Mouse (Mus musculus) limb, embryonic 12.5 days (tissue): ENCODE data around the gene Il4. TPM values are rescaled to one million over a fixed set of nuclear protein-coding genes. Genes with fewer than 3 reads are reported as not detected.
A peak's percentile ranks its signal among the peaks of the same experiment; 100 is the strongest.

Experiments
- ATAC-seq: fragments of 200-750 bp; cut with Nextera tagmentation; 2 replicates; pipeline ENCODE4 v1.8.0; 2017; ENCODE audit warnings: low read depth, moderate TSS enrichment; ENCODE audit not compliant: insufficient number of reproducible peaks, insufficient read depth, low FRiP score, low TSS enrichment
- H3K27ac ChIP-seq: fragments of 300-500 bp; sonication (generic); 2 replicates; pipeline ENCODE4 v1.5.1; 2016; ENCODE audit warnings: mild to moderate bottlenecking, moderate library complexity
- H3K27me3 ChIP-seq: fragments of 300-500 bp; sonication (generic); 2 replicates; pipeline ENCODE4 v1.6.1; 2016; ENCODE audit warnings: mild to moderate bottlenecking, moderate library complexity
- H3K36me3 ChIP-seq: fragments of 300-500 bp; sonication (generic); 2 replicates; pipeline ENCODE4 v1.6.1; 2016; ENCODE audit warnings: mild to moderate bottlenecking, moderate library complexity
- H3K4me1 ChIP-seq: fragments of 300-500 bp; sonication (generic); replicated peaks from 2 replicates; pipeline ENCODE4 v1.6.1; 2016
- H3K4me2 ChIP-seq: fragments of 300-500 bp; sonication (generic); 2 replicates; pipeline ENCODE4 v1.6.1; 2016; ENCODE audit warnings: mild to moderate bottlenecking, moderate library complexity
- H3K4me3 ChIP-seq: fragments of 300-500 bp; sonication (generic); replicated peaks from 2 replicates; pipeline ENCODE4 v1.5.1; 2016; ENCODE audit warnings: mild to moderate bottlenecking
- H3K9ac ChIP-seq: fragments of 300-500 bp; sonication (generic); replicated peaks from 2 replicates; pipeline ENCODE4 v1.6.1; 2016; ENCODE audit warnings: mild to moderate bottlenecking, moderate library complexity
- H3K9me3 ChIP-seq: fragments of 300-500 bp; sonication (generic); 2 replicates; pipeline ENCODE4 v1.6.1; 2016; ENCODE audit warnings: mild to moderate bottlenecking, moderate library complexity
- WGBS: fragments of 180-500 bp; shearing (Covaris S2); methylation state at CpG from one replicate; pipeline ENCODE4 v1.1.7; 2016; 5-methylcytosine and 5-hydroxymethylcytosine counted together
- polyA plus RNA-seq: library from polyadenylated mRNA; unstranded; fragments of >200 nt; fragmentation: Nextera tagmentation; extraction: Ambion mirVana; gene quantifications from 2 replicates; pipeline ENCODE4 v1.2.1, GENCODE M21; 2016

Il4 gene
- polyA plus RNA-seq, 1 experiment from 2014 or later, result 2.0 TPM

DNA sequence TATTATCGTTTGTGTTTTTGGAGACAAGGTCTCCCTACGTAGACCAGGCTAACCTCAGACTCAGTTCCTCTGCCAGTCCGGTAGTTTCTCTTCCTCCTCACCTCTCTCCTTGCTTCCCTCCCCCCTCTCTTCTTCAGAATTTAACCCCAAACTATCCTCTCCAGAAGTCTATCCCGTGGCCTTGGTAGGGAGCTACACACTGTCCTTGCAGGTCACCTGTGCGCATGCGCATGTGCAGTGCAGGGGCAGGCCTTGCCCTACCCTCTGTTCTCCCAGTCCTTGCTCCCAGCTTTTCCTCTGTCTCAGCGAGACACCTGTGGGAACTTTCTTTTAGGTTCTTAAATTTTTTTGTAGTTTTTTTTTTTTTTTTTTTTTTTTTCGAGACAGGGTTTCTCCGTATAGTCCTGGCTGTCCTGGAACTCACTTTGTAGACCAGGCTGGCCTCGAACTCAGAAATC lies 19.4 kb upstream of the Il4 start:
- Histone ChIP-seq H3K4me1 (peaks cover 23% of the 10 kb centered on the region), H3K27ac (peak overlapping the region; percentile 74), H3K27me3 (peaks cover 11% of the 10 kb centered on the region), H3K9ac (no peak overlapping the region), H3K9me3 (no peaks in the 10 kb centered on the region), H3K4me3 (no peak overlapping the region), H3K4me2 (peak overlapping the region; percentile 46; the same call in 1 of the 2 replicates), H3K36me3 (no peaks in the 10 kb centered on the region)
- WGBS, result 69% methylated on average over 10 of the region's 10 CpGs
- ATAC-seq, result no peak

DNA sequence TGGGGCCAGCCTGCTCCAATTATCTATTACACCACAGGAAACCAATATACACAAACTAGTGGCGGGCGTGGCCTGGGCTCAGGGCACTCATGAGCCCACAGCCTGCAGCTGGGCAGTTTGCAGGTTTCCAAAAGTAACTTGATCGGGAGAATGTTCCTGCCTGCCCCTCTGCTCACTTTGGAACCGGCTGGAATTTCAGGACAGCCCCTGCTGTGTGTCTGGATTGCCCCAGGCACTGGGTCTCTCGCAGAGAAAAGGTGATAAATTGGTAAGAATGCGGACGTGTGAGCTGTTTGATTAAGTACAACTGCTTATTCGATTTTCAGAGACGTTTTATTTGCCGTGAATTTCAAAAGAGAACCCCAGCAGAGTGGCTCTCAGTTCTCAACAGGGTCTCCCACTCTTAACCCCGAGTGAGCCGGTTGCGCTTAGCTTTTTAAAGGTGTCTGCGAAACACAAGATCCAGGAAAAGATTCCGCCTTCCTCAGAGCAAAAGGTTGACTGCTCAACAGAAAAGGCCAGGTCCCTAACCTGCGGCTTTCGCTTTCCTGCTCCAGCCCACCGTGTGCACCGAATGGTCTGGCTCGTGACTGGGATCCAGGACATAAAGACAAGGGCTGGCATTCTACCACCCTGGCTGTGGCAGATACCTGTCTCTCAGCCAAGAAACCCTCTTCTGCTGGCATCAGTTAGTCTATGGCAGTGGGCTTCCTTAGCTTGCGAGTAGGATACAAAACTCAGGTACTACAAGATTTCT lies 18.8 kb upstream of the Il4 start:
- H3K9me3 ChIP-seq, result no peaks in the 10 kb centered on the region
- peak overlapping the region; percentile 22 for H3K4me3 ChIP-seq
- H3K27me3 ChIP-seq, result peaks cover 11% of the 10 kb centered on the region
- no peaks in the 10 kb centered on the region for H3K36me3 ChIP-seq
- peaks cover 23% of the 10 kb centered on the region for H3K4me1 ChIP-seq
- ATAC-seq, result peak; percentile 47; the same call in 1 of the 2 replicates
- H3K27ac ChIP-seq, result peak overlapping the region; percentile 74
- 6% methylated on average over 21 of the region's 21 CpGs for WGBS
- H3K4me2 ChIP-seq, result peak overlapping the region; percentile 46
- H3K9ac ChIP-seq, result 0 out of 2 replicates have a peak overlapping the region, but pooled peaks have one; percentile 14

DNA sequence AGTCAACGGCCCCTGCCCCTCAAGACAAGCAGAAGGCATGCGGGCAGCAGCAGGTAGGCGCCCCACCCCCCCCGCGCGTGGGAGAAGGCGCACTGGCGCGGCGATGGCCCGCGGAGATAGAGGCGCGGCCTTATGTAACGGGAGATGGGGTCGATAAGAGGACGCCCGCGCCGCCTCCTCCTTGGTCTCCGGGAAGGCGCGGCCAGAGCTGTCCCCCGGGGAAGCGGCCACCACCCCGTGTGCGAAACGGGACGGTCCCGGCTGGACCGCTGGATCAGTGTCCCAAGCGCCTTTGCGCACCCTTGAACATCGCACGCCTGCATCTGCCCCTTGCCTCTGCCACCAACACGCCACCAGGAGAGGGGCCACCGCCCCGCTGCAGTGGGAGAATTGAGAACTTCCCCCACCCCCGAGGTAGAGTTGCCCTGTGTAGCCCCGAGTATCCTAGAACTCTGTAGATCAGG lies 17.7 kb upstream of the Il4 start:
- H3K9ac ChIP-seq, result peak overlapping the region; percentile 51

GRCm38 (mm10) chr11:53635590-53636182 lies 17.2 kb upstream of the Il4 start:
- H3K4me3 ChIP-seq, result peak overlapping the region; percentile 39
- no peak overlapping the region for H3K27ac ChIP-seq
- H3K36me3 ChIP-seq, result no peaks in the 10 kb centered on the region
- H3K9me3 ChIP-seq, result no peaks in the 10 kb centered on the region
- peaks cover 11% of the 10 kb centered on the region for H3K27me3 ChIP-seq
- peak overlapping the region; percentile 85 for H3K4me2 ChIP-seq
- peaks cover 23% of the 10 kb centered on the region for H3K4me1 ChIP-seq
- WGBS, result 45% methylated on average over 9 of the region's 9 CpGs
- peak overlapping the region; percentile 51 for H3K9ac ChIP-seq
- no peak for ATAC-seq

More for the DNA sequence above, 17.7 kb upstream of the Il4 start:
- H3K4me2 ChIP-seq, result peak overlapping the region; percentile 85
- peak overlapping the region; percentile 39 for H3K4me3 ChIP-seq
- no peak for ATAC-seq
- H3K27me3 ChIP-seq, result peaks cover 11% of the 10 kb centered on the region
- no peaks in the 10 kb centered on the region for H3K9me3 ChIP-seq
- under 1% methylated on average over 40 of the region's 40 CpGs for WGBS
- peaks cover 23% of the 10 kb centered on the region for H3K4me1 ChIP-seq
- H3K36me3 ChIP-seq, result no peaks in the 10 kb centered on the region
- no peak overlapping the region for H3K27ac ChIP-seq

- Histone ChIP-seq H3K27me3 (peaks cover 8% of the 10 kb centered on the region), H3K4me2 (no peak within 1 kb of the TSS), H3K9ac (no peak within 1 kb of the TSS), H3K9me3 (no peaks in the 10 kb centered on the region), H3K27ac (no peak within 1 kb of the TSS), H3K4me1 (peaks cover 23% of the 10 kb centered on the region), H3K4me3 (no peak within 1 kb of the TSS), H3K36me3 (no peaks in the 10 kb centered on the region)
- ATAC-seq, result no peak
- 96% methylated on average over 8 of the region's 8 CpGs for WGBS
These were observed 16.1 kb upstream of the Il4 start, which contains the start of gene Il13 for GRCm38 (mm10) chr11:53634556-53634955. Il13 (minus strand) TSS chr11:53634702.

DNA sequence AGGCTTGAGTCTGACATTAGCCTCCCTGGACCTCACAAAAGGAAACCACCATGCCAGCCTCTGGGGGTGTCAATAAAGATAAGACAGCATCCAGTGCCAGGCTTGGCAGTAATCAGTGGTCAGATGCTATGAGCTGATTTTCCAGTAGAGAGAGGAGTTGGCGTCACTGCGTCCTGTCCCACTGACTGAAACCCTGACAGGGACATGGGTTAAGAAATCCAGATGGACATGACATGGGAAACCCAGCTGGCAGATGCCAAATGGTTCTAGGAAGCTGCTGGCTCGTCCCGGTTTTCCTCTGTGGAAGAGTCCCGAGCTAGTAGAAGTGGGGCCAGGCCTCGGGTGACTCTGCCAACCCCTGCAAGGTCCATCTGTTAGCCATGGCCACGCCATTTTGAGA lies 15.2 kb upstream of the Il4 start:
- no peak for ATAC-seq
- WGBS, result 87% methylated on average over 7 of the region's 7 CpGs
- H3K4me1 ChIP-seq, result peaks cover 23% of the 10 kb centered on the region
- no peak overlapping the region for H3K27ac ChIP-seq
- H3K9me3 ChIP-seq, result no peaks in the 10 kb centered on the region
- no peak overlapping the region for H3K9ac ChIP-seq
- no peak overlapping the region for H3K4me2 ChIP-seq
- no peaks in the 10 kb centered on the region for H3K36me3 ChIP-seq
- H3K27me3 ChIP-seq, result peaks cover 8% of the 10 kb centered on the region
- no peak overlapping the region for H3K4me3 ChIP-seq

GRCm38 (mm10) chr11:53632122-53632733 lies 13.8 kb upstream of the Il4 start:
- 74% methylated on average over 14 of the region's 14 CpGs for WGBS
- H3K4me1 ChIP-seq, result peaks cover 16% of the 10 kb centered on the region
- no peak overlapping the region for H3K27ac ChIP-seq
- H3K27me3 ChIP-seq, result peaks cover 6% of the 10 kb centered on the region
- H3K4me3 ChIP-seq, result no peak overlapping the region
- no peaks in the 10 kb centered on the region for H3K36me3 ChIP-seq
- ATAC-seq, result no peak
- H3K9me3 ChIP-seq, result no peaks in the 10 kb centered on the region
- no peak overlapping the region for H3K4me2 ChIP-seq
- no peak overlapping the region for H3K9ac ChIP-seq

DNA sequence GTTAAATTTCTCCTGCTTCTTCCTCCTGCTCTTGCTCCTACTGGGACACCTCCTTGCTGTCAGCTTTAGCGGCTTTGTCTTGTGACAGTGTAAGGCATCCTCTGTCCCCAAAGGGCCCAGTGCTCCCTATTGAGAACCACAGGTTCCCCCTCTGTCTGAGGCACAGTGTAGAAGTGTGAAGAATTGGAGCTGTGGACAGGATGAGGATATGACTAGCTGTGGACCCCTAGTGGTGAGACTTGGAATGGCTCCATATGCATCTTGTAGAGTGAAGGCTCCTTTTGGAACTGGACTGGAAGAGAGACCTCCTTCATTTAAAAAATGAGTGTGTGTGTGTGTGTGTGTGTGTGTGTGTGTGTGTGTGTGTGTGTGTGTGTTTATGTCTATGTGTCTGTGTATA lies 9.4 kb upstream of the Il4 start:
- Histone ChIP-seq H3K4me2 (no peak overlapping the region), H3K9me3 (no peaks in the 10 kb centered on the region), H3K36me3 (no peaks in the 10 kb centered on the region), H3K4me1 (no peaks in the 10 kb centered on the region; the same call in 1 of the 2 replicates), H3K9ac (no peak overlapping the region), H3K27me3 (no peaks in the 10 kb centered on the region), H3K27ac (no peak overlapping the region), H3K4me3 (no peak overlapping the region)
- no peak; the same call in 1 of the 2 replicates for ATAC-seq
- WGBS, result 12% methylated on average over 1 of the region's 1 CpGs

DNA sequence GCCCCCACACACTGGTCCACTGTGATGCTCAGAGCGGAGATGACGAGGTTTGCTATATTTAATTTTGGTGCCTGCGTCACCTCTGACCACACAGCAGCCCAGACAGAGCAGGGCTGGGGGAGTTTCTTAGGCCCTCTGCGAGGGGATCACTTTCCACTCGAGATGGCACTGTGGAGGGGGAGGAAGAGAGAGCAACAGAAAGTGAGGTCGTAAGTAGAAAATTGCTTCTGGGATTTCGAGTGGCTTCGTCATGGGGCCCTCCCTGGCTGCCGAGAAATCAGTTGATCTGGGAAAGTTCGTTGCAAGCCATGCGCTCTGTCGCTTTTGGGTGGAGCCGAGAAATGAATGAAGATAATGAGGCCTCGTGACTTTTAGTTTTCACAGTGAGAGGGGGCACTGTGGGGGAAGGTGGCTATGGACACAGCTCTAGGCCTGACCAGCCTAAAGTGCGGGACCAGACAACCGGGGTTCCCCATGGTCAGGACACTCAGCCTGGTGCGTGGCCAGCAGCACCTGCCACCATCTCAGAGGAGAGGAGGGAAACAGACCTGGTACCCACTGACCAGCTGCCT lies 8.4 kb upstream of the Il4 start:
- no peaks in the 10 kb centered on the region for H3K36me3 ChIP-seq
- no peaks in the 10 kb centered on the region for H3K27me3 ChIP-seq
- 78% methylated on average over 17 of the region's 17 CpGs for WGBS
- H3K9me3 ChIP-seq, result no peaks in the 10 kb centered on the region
- no peaks in the 10 kb centered on the region; the same call in 1 of the 2 replicates for H3K4me1 ChIP-seq
- H3K9ac ChIP-seq, result no peak overlapping the region; the same call in 1 of the 2 replicates
- H3K4me3 ChIP-seq, result no peak overlapping the region
- H3K27ac ChIP-seq, result no peak overlapping the region
- H3K4me2 ChIP-seq, result no peak overlapping the region
- ATAC-seq, result no peak

DNA sequence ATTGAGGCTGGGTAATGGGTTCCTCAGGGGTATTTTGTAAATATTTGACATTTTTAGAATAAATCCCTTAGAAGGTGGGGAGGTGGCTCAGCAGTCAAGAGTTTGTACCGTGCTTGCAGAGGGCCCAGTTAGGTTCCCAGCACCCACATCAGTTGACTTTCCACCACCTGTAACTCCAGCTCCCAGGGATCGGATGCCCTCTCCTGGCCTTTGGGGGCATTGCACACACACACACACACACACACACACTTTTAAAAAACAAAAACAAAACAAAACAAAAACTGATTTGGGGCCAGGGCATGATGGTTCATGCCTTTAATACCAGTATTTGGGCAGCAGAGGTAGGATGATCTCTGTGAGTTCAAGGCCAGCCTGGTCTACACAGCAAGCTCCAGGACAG lies 5.7 kb upstream of the Il4 start:
- no peaks in the 10 kb centered on the region; the same call in 1 of the 2 replicates for H3K4me1 ChIP-seq
- H3K27ac ChIP-seq, result no peak overlapping the region
- no peak for ATAC-seq
- H3K27me3 ChIP-seq, result no peaks in the 10 kb centered on the region
- H3K9me3 ChIP-seq, result no peaks in the 10 kb centered on the region
- 89% methylated on average over 2 of the region's 2 CpGs for WGBS
- no peak overlapping the region for H3K4me2 ChIP-seq
- H3K4me3 ChIP-seq, result no peak overlapping the region
- H3K9ac ChIP-seq, result no peak overlapping the region
- H3K36me3 ChIP-seq, result no peaks in the 10 kb centered on the region

GRCm38 (mm10) chr11:53623573-53623972 lies 5.1 kb upstream of the Il4 start:
- ATAC-seq, result no peak
- H3K27ac ChIP-seq, result no peak overlapping the region
- no peak overlapping the region for H3K4me3 ChIP-seq
- H3K36me3 ChIP-seq, result no peaks in the 10 kb centered on the region
- no peak overlapping the region for H3K4me2 ChIP-seq
- H3K27me3 ChIP-seq, result no peaks in the 10 kb centered on the region
- 92% methylated on average over 9 of the region's 9 CpGs for WGBS
- no peaks in the 10 kb centered on the region; the same call in 1 of the 2 replicates for H3K4me1 ChIP-seq
- H3K9ac ChIP-seq, result no peak overlapping the region
- H3K9me3 ChIP-seq, result no peaks in the 10 kb centered on the region
